Mouse (Mus musculus): ENCODE measurements around the gene Gm49661. TPM values are rescaled to one million over a fixed set of nuclear protein-coding genes. Genes with fewer than 3 reads are reported as not detected.

The Gm49661 gene
- polyA plus RNA-seq, 1 experiment, result not detected

GRCm38 (mm10) chr8:84980622-84981358, 11.6 kb upstream of the Gm49661 start:
- peaks cover 49% of the 10 kb centered on the region for H3K4me1 ChIP-seq (replicated peaks; ENCODE audit: control insufficient read depth, insufficient read depth, low read length)
- DNase-seq, result peak; percentile 20
- H3K4me3 ChIP-seq (ENCODE audit: control insufficient read depth, insufficient read depth, low read length), result peak overlapping the region; percentile 34; the same call in 1 of the 2 replicates

GRCm38 (mm10) chr8:84979599-84980421, 10.6 kb upstream of the Gm49661 start:
- Histone ChIP-seq H3K4me3 (ENCODE audit: control insufficient read depth, insufficient read depth, low read length) (peak overlapping the region; percentile 34), H3K4me1 (replicated peaks; ENCODE audit: control insufficient read depth, insufficient read depth, low read length) (peaks cover 44% of the 10 kb centered on the region), H3K27ac (ENCODE audit: control insufficient read depth, insufficient read depth, low read length) (peak overlapping the region; percentile 87), H3K36me3 (ENCODE audit: control insufficient read depth, insufficient read depth, low read length) (no peaks in the 10 kb centered on the region), H3K27me3 (ENCODE audit: control insufficient read depth, insufficient read depth, low read length) (no peaks in the 10 kb centered on the region)
- TF ChIP-seq POLR2A (IDR thresholded peaks at IDR 0.05; ENCODE audit: control insufficient read depth, extremely low read depth, insufficient read depth, low read length, poor library complexity), result no peak
- TF ChIP-seq CTCF (IDR thresholded peaks at IDR 0.05; ENCODE audit: borderline replicate concordance, control insufficient read depth, extremely low read depth, insufficient read depth, low read length, poor library complexity), result no peak
- peak; percentile 77 for DNase-seq
- WGBS, result 5% methylated on average over 42 of the region's 42 CpGs

More at GRCm38 (mm10) chr8:84980622-84981358, 11.6 kb upstream of the Gm49661 start:
- Histone ChIP-seq H3K36me3 (ENCODE audit: control insufficient read depth, insufficient read depth, low read length) (no peaks in the 10 kb centered on the region), H3K27me3 (ENCODE audit: control insufficient read depth, insufficient read depth, low read length) (no peaks in the 10 kb centered on the region), H3K27ac (ENCODE audit: control insufficient read depth, insufficient read depth, low read length) (peak overlapping the region; percentile 10; the same call in 1 of the 2 replicates)
- WGBS, result 51% methylated on average over 11 of the region's 11 CpGs
- TF ChIP-seq CTCF (IDR thresholded peaks at IDR 0.05; ENCODE audit: borderline replicate concordance, control insufficient read depth, extremely low read depth, insufficient read depth, low read length, poor library complexity), result no peak

- peak; percentile 94 for DNase-seq
- TF ChIP-seq POLR2A (IDR thresholded peaks at IDR 0.05; ENCODE audit: control insufficient read depth, extremely low read depth, insufficient read depth, low read length, poor library complexity) (peak; percentile 100), CTCF (IDR thresholded peaks at IDR 0.05; ENCODE audit: borderline replicate concordance, control insufficient read depth, extremely low read depth, insufficient read depth, low read length, poor library complexity) (0 out of 2 replicates have a peak, but pooled peaks have one; percentile 41)
- Histone ChIP-seq H3K27ac (ENCODE audit: control insufficient read depth, insufficient read depth, low read length) (peak within 1 kb of the TSS; percentile 87), H3K36me3 (ENCODE audit: control insufficient read depth, insufficient read depth, low read length) (no peaks in the 10 kb centered on the region), H3K4me3 (ENCODE audit: control insufficient read depth, insufficient read depth, low read length) (peak within 1 kb of the TSS; percentile 79), H3K4me1 (replicated peaks; ENCODE audit: control insufficient read depth, insufficient read depth, low read length) (peaks cover 37% of the 10 kb centered on the region), H3K27me3 (ENCODE audit: control insufficient read depth, insufficient read depth, low read length) (no peaks in the 10 kb centered on the region)
- under 1% methylated on average over 63 of the region's 63 CpGs for WGBS
These were observed 9.2 kb upstream of the Gm49661 start, which contains the start of gene Junb for GRCm38 (mm10) chr8:84978248-84978940. TSS of gene Junb (minus strand) at chr8:84978718.

GRCm38 (mm10) chr8:84977435-84978247, 8.4 kb upstream of the Gm49661 start:
- under 1% methylated on average over 70 of the region's 70 CpGs for WGBS
- H3K27ac ChIP-seq (ENCODE audit: control insufficient read depth, insufficient read depth, low read length), result peak overlapping the region; percentile 79
- H3K4me3 ChIP-seq (ENCODE audit: control insufficient read depth, insufficient read depth, low read length), result peak overlapping the region; percentile 79
- peaks cover 34% of the 10 kb centered on the region for H3K4me1 ChIP-seq (replicated peaks; ENCODE audit: control insufficient read depth, insufficient read depth, low read length)
- H3K27me3 ChIP-seq (ENCODE audit: control insufficient read depth, insufficient read depth, low read length), result no peaks in the 10 kb centered on the region
- peak; percentile 70 for TF ChIP-seq POLR2A (IDR thresholded peaks at IDR 0.05; ENCODE audit: control insufficient read depth, extremely low read depth, insufficient read depth, low read length, poor library complexity)
- TF ChIP-seq CTCF (IDR thresholded peaks at IDR 0.05; ENCODE audit: borderline replicate concordance, control insufficient read depth, extremely low read depth, insufficient read depth, low read length, poor library complexity), result no peak
- DNase-seq, result peak; percentile 81
- H3K36me3 ChIP-seq (ENCODE audit: control insufficient read depth, insufficient read depth, low read length), result no peaks in the 10 kb centered on the region

- H3K4me3 ChIP-seq (ENCODE audit: control insufficient read depth, insufficient read depth, low read length), result peak overlapping the region; percentile 79
- TF ChIP-seq CTCF (IDR thresholded peaks at IDR 0.05; ENCODE audit: borderline replicate concordance, control insufficient read depth, extremely low read depth, insufficient read depth, low read length, poor library complexity) (0 out of 2 replicates have a peak, but pooled peaks have one; percentile 14), POLR2A (IDR thresholded peaks at IDR 0.05; ENCODE audit: control insufficient read depth, extremely low read depth, insufficient read depth, low read length, poor library complexity) (no peak)
- H3K27ac ChIP-seq (ENCODE audit: control insufficient read depth, insufficient read depth, low read length), result peak overlapping the region; percentile 79
- no peaks in the 10 kb centered on the region for H3K36me3 ChIP-seq (ENCODE audit: control insufficient read depth, insufficient read depth, low read length)
- WGBS, result 1% methylated on average over 25 of the region's 25 CpGs
- no peak for DNase-seq
- no peaks in the 10 kb centered on the region for H3K27me3 ChIP-seq (ENCODE audit: control insufficient read depth, insufficient read depth, low read length)
- H3K4me1 ChIP-seq (replicated peaks; ENCODE audit: control insufficient read depth, insufficient read depth, low read length), result peaks cover 27% of the 10 kb centered on the region
These were observed 7.7 kb upstream of the Gm49661 start for GRCm38 (mm10) chr8:84976763-84977434.

All from thymus, adult 2 months (tissue).